Mouse (Mus musculus): ENCODE results near the gene Gm20431. TPM values are rescaled to one million over a fixed set of nuclear protein-coding genes. Genes with fewer than 3 reads are reported as not detected.

Gene Gm20431
- total RNA-seq, 2 experiments from 2014 or later: 14.0 to 20.7 TPM

DNA sequence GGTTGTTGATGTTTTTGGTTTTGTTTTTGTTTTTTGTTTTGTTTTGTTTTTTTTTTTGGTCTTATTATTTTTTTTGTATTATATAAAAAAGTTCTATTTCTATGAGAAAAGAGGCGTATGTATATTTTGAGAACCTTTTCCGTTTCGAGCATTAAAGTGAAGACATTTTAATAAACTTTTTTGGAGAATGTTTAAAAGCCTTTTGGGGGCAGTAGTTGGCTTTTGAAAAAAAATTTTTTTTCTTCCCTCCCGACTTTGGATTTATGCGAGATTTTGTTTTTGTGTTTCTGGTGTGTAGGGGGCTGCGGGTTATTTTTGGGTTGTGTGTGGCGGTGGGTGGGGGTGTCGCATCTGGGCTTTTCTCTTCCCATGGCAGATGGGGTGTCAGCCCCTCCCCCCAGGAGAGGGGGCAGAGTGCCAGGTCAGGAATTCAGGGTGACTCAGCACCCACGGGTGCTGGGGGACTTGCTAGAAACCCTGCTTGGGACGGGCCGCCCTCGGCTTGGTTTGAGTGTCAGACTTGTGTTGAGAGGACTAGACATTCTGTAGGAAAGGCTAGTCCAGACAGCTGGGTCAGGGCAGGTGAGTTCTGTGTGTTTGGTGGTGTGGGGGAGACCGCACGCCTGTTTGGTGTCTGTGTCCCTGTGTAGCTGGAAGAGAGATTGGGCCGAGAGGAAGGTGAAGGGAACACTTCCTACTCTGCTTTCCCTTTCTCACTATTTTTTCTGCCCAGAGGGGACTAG lies 29.1 kb upstream of the Gm20431 start:
- DNase-seq: peak; percentile 74 to 75
- intact Hi-C loops (cut with DNase I): loop anchor here (5.0 kb wide), 1 partner anchor 162 kb away; no protein-coding TSS in a partner anchor

DNA sequence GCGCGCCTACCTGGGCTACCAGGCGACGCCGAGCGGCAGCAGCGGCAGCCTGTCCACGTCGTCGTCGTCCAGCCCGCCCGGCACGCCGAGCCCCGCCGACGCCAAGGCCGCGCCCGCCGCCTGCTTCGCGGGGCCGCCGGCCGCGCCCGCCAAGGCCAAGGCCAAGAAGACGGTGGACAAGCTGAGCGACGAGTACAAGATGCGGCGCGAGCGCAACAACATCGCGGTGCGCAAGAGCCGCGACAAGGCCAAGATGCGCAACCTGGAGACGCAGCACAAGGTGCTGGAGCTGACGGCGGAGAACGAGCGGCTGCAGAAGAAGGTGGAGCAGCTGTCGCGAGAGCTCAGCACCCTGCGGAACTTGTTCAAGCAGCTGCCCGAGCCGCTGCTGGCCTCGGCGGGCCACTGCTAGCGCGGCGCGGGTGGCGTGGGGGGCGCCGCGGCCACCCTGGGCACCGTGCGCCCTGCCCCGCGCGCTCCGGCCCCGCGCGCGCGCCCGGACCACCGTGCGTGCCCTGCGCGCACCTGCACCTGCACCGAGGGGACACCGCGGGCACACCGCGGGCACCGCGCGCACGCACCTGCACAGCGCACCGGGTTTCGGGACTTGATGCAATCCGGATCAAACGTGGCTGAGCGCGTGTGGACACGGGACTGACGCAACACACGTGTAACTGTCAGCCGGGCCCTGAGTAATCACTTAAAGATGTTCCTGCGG lies 28.4 kb upstream of the Gm20431 start, which contains the start of gene Tmem189:
Gene Tmem189, minus strand, starts transcription at position 322 of the 718 bp plus-strand sequence.
- intact Hi-C loops (cut with DNase I): loop anchor here (2.0 to 10.0 kb wide), 4 partner anchors 89 to 385 kb away; no protein-coding TSS in a partner anchor
- DNase-seq: peak in 1 of 2 experiments; percentile 50

DNA sequence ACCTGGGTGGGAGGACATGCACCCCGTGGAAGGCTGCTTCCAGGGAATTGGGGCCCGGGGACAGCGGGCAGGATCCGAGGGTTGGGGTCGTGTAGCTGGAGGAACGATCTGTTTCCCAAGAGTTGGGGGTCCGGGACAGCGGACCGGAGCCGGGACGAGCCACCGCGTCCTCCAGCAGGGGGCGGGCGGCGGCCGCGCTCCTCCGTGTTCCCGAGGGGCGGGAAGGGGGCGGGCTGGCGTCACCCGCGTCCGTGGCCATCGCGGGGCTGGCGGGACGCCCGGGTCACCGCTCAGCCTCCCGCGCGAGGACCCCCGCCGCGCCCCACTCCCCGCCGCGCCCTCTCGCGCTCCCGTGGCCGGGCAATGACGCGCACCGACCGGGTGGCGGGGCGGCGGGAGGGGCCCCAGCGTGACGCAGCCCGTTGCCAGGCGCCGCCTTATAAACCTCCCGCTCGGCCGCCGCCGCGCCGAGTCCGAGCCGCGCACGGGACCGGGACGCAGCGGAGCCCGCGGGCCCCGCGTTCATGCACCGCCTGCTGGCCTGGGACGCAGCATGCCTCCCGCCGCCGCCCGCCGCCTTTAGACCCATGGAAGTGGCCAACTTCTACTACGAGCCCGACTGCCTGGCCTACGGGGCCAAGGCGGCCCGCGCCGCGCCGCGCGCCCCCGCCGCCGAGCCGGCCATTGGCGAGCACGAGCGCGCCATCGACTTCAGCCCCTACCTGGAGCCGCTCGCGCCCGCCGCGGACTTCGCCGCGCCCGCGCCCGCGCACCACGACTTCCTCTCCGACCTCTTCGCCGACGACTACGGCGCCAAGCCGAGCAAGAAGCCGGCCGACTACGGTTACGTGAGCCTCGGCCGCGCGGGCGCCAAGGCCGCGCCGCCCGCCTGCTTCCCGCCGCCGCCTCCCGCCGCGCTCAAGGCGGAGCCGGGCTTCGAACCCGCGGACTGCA lies 27.5 kb upstream of the Gm20431 start, which contains the start of gene Cebpb:
Gene Cebpb, plus strand, starts transcription at position 418 of the 954 bp plus-strand sequence.
- peak; percentile 92 to 97 for DNase-seq
- intact Hi-C loops (cut with DNase I): loop anchor here (2.0 to 10.0 kb wide), 3 partner anchors 90 to 386 kb away; no protein-coding TSS in a partner anchor

DNA sequence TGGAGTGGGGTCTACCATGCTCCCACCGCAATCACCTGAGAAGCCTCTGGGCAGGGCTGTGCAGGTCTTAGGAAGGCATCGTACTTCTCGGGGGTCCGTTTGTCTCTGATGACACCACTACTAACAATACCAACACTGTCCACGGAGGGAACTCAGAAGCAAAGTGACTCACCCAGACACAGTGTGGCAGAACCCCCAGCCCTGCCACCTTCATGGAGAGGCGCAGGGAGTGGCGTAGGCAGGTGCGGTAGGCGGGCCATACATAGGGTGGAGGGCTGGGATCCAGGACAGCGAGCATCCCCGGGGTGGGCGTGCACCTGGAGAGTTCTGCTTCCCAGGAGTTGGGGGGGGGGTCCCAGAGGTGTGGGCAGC lies 26.8 kb upstream of the Gm20431 start:
- intact Hi-C loops (cut with DNase I): loop anchor here (2.0 to 10.0 kb wide), 3 partner anchors 91 to 387 kb away; no protein-coding TSS in a partner anchor
- DNase-seq: no peak

DNA sequence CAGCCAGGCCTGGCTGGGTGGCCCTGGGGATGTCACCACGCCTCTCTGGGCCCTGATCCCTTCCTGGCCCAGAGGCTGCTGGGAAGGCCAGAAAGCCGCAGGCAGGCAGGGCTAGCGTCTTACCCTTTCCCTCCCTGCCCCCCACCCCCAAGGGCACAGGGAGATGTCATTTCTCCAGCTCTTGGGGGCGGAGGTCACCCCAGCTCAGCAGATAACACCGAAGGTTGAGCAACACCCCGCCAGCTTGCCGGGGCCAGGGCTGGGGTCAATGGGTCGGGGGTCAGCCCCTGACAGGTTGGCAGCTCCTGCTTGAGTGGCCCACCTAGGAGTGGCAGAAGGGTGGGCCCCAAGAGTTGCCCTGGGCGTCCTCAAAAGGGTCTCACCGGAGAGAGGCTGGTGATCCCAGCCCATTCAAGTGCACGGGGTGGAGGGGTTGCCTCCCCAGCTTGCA lies 26.4 kb upstream of the Gm20431 start:
- DNase-seq: peak in 1 of 2 experiments; percentile 50
- intact Hi-C loops (cut with DNase I): loop anchor here (2.0 to 10.0 kb wide), 3 partner anchors 91 to 387 kb away; no protein-coding TSS in a partner anchor

DNA sequence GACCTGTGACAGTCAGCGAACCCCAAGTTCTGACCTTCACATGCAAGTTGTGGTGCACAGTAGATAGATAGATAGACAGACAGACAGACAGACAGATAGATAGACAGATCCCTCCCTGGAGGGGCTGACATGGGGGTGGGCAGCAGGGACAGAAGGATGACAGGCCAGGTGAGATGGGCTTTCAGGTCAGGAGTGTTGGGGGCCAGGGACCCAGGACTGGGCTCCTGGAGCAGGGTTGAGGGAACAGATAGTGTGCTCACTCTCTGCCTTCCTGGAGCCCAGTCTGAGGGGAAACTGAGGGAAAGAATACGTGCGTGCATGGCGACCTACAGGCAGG lies 25.9 kb upstream of the Gm20431 start:
- DNase-seq: no peak
- intact Hi-C loops (cut with DNase I): loop anchor here (10.0 kb wide), 1 partner anchor 388 kb away; no protein-coding TSS in a partner anchor

DNA sequence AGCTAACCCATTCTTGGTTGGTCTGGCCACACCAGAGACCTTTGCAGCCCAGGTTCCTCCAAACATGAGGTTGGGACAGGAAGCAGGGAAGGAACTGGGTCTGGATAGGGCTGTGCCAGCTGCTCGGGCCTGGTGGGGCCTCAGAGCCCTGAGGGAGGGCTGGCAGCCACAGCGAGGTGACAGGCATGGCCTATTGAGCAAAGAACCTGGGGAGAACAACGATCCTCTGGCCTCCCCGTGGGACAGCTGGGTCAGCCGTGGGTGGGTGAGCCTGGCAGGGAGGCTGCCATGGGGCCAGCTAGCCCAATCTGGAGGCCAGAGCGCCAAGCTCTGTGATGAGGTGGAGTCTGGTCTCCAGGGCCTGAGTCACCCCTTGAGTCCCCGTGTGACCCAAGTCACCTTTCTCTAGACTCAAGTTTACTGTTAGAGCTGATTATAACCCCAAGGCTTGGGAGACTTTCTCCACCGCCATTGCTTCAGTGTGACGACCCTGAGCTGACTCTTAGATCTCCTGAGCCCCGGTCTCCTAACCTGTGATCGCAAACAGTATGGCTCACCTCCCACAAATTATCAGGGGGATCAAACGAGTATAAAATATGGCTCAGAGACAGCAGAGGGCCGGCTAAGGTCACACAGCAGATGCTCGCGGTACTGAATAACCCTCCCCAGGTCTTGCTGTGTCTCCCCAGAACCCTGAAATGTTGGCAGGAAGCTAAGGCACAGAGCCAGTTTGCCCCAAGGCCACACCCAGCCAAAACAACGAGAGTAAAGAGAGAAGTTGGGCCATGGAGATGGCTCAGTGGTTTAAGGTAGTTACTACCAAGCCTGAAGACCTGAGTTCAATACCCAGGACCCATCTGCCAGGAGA lies 25.3 kb upstream of the Gm20431 start:
- intact Hi-C loops (cut with DNase I): loop anchor here (10.0 kb wide), 1 partner anchor 388 kb away; no protein-coding TSS in a partner anchor
- no peak for DNase-seq

DNA sequence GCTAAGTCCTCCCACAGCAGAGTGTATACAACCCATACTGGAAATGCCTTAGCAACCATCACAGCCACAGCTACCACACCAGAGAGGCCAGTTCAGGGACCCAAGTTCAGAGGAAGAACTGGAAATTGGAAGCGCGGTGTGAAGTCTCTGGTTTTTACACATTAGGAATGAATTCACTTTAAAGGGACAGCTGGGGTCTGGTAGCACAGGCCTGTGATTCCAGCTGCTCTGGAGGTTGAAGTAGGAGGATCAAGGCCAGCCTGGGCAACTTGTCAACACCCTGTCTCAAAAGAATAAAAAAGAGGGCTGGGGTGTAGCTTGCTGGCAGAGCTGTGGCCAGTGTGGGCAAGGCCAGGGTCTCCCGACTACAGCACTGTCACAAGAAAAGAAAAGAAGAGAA lies 24.6 kb upstream of the Gm20431 start:
- DNase-seq: no peak
- intact Hi-C loops (cut with DNase I): loop anchor here (1.0 to 10.0 kb wide), 3 partner anchors 209 to 389 kb away; no protein-coding TSS in a partner anchor

DNA sequence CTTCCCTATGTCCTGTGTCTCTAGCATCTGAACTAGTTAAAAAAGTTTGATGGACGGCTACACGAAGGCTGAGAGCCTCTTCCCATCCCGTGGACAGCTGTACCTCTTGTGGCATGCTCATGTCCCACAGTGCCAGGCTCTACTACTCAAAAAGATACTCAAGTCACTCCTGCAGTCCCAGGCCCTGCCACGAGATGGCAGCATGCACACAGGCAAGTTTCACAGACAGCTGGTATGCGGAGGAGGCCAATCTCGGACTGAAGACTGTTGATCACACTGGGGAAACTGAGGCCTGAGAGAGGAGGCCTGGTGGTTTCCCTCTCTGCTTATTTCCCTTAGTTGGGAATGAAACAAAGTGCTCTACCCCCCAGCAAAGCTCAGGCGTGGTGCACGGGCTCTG lies 23.8 kb upstream of the Gm20431 start:
- intact Hi-C loops (cut with DNase I): loop anchor here (1.0 to 10.0 kb wide), 3 partner anchors 210 to 390 kb away; no protein-coding TSS in a partner anchor
- peak; percentile 96 to 99 for DNase-seq

DNA sequence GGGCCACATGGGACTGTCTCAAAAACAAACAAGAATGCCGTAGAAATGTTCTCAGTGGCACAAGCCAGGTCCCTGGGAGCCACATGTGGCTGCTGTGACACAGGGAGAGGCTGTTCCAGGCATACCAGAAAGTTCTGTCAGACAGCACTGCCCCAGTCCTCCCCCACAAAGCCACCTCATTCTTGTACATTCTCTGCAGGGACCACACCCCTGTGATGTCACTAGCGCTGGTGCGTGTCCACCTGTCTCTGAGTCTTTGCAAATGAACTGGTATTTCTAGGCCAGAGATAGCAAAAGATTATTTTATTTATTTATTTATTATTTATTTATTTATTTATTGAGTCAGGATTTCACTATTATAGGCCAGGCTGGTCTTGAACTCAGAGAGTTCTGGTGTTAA lies 22.4 kb upstream of the Gm20431 start:
- intact Hi-C loops (cut with DNase I): loop anchor here (2.0 to 10.0 kb wide), 2 partner anchors 333 to 391 kb away; no protein-coding TSS in a partner anchor
- DNase-seq: no peak

DNA sequence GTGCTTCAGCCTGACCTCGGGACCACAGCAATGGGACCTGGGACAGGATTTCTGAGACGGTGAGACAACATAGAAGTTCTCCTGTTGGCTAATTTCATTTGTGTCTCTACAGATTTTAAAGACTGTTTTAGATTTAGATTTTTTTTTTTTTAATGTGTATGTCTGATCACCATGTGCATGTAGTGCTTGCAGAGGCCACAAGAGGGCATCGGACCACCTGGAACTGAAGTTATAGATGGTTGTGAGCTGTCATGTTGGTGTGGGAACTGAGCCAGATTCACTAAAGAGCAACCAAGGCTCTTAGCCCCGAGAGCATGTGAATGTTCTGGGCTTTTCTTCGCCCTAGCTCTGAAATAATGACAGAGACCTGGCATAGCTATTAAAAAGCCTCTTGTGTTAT lies 19.4 kb upstream of the Gm20431 start:
- no peak for DNase-seq
- intact Hi-C loops (cut with DNase I): loop anchor here (10.0 kb wide), 1 partner anchor 394 kb away; no protein-coding TSS in a partner anchor

DNA sequence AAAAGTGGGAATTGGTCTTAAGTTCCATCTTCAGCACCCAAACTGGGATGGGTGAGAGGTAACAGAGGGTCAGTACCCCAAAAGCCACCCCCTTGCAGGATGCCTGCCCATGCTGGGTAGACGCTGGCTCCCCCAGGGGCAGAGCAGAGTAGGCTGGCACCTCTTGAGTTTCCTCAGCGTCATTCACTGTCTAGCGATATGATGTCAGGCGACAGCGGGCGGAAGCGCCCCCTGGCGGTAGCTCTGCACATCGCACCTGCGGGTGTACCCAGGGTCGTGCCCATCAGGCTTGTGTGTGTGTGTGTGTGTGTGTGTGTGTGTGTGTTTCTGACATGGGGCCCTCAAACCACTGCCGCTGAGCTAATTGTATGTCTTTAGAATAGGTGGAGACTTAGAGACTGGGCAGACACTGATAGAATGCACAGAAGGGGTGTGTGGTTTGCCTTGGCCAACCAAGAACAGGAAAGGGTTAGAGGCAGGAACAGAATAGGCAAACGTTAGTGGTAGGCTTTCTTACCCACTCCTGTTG lies 18.7 kb upstream of the Gm20431 start:
- DNase-seq: peak; percentile 84 to 89
- intact Hi-C loops (cut with DNase I): loop anchor here (2.0 to 10.0 kb wide), 2 partner anchors 147 to 395 kb away; no protein-coding TSS in a partner anchor

DNA sequence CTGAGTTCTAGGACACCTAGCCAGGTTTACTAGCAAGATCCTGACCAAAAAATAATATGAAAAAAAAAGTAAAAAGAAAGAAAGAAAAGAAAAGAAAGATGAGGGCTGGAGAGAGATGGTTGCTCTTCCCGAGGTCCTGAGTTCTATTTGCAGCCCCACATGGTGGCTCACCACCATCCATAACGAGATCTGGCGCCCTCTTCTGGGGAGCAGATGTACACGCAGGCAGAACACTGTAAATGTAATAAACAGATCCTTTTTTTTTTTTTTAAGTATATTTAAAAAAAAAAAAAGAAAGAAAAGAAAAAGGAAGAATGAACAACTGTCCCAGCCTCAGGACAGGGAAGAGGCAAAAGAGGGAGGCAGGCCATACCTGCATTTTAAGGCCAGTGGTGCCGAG lies 17.3 kb upstream of the Gm20431 start:
- no peak for DNase-seq
- intact Hi-C loops (cut with DNase I): loop anchor here (2.0 kb wide), 1 partner anchor 146 kb away; no protein-coding TSS in a partner anchor

DNA sequence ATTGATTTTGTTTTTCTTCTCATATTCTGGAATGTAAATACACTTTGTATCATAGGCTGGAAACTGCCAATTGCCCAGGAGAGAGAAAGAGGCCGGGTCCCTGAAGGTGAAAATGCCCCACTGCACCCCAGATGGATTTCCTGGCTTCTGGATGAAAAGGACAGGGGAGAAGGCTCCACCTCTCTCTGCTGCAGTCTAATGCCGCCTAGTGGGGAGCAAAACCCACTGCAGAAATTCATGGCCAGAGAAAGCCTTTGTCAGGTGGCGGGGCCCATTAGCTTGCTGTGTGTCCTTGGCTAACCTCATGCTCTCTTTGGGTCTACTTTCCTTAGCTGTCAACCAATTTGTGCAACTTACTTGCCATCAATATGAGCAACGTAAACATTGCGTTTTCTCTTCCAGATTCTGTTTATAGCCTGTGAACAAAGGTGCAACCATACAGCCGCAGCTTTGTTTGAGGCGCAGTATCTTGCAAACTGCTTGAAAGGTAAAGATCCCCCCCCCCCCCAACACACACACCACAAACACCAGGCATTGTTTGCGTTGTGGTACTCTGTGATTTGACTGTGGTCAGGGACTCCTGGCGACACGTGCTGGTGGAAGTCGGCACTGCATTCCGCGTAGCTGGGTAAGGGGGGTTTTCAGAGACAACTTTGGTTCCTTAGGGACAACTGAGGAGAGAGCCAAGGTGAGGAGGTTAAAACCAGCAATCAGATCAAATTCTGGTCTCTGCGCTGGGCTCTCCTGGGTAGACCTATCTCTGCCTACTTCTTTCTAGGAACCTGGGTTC lies 14.0 kb upstream of the Gm20431 start:
- no peak for DNase-seq
- intact Hi-C loops (cut with DNase I): loop anchor here (1.0 to 2.0 kb wide), 2 partner anchors 34 to 63 kb away; no protein-coding TSS in a partner anchor

DNA sequence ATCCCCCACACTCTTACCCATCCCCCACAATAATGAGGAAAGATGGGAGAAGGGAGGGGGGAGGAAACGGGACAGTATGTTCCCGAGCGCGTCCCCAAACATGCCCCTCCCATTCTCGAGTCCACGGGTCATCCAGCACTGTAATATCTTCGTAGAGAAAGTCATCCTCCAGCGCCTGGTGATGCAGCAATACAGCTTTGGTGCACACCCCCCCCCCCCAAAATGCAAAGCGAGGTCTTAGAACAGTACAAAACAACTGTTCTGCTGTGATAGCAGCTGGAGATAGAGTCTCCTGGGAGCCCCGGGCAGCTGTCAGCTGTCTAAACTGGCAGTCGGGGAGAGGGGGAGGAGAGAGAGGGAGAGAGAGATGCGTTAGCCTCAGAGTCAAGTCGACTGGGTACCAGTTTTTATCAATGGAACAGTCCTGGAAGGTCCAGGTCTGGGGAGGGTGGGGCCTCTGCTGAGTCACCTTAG lies 11.0 kb upstream of the Gm20431 start:
- DNase-seq: no peak
- intact Hi-C loops (cut with DNase I): no loop called here

DNA sequence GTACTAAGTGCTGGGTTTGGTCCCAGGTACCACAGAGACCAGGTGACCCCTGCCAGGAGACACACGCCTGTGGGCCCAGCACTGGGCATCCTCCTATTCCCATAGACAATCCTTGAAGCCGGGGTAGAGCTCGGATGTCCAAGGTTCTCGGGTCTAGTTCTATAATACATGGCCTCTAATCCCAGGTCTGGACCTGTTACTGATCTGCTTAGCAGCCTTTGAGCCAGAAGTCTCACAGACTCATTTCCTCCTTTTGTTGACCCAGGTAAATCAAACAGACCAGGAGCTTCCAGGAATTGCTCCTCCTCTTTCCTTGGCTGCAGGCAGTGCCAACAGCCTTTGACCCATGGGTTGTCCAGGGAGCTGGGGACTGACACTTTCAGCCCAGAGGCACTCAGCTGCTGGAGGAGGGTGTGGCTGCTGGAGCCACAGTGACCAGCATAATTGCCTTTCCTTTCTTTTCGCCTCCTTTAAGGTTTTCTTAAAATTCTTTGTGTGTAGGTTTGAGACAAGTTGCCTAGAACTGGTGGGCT lies 9.9 kb upstream of the Gm20431 start:
- intact Hi-C loops (cut with DNase I): no loop called here
- no peak for DNase-seq

DNA sequence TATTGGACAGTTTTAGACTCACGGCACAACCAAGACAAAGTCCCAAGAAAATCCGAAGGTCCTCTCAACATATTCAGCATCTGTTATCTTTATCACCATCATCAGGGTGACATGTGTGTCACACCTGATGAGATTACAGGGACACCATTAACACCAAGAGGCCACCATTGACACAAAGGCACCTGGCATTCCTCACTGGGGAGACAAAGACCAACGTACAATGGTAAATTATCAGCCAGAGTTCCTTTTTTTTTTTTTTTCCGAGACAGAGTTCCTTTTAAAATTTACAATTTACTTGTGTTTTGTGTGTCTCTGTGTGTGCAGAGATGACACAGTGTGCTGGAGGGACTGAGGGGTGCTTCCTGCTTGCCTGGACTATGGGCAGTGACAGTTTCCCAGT lies 8.1 kb upstream of the Gm20431 start:
- intact Hi-C loops (cut with DNase I): no loop called here
- no peak for DNase-seq
